Mouse (Mus musculus): ENCODE data around the gene Gpatch1.

DNA sequence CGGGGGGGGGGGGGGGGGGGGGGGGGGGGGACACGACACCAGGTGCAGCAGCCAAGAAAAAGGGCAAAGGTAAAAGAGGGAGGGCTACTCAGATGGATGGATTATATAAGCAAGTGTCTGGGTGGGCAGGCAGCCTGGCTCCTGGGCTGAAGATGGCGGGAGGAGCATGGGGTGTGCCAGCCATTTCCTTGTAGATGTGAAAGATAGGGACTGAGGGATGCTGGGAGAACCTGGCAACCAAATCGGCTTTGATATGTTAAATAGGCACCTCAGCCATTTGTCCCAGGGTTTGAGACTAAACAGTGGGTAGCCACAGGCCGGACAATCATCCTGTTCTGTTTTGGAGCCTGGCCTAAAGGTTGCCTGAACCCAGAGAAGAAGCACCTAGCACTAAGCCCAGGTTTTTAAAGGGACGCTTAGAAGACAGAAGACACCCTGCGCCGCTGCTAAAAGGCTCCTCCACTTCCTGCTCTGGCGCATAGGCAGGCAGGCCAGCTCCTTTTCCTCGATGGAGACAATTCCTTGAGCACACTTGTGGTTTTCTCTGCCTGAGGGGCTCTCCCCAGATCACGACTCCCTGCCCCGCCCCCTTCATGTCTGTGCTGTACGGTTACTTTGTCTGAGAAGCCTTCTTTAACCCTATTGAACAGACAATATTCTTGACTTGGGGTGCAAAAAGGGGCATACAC lies 4.6 kb upstream of the Gpatch1 start:
- TF ChIP-seq CTCF (IDR thresholded peaks at IDR 0.05; ENCODE audit: borderline replicate concordance, control insufficient read depth, extremely low read depth, insufficient read depth, low read length, poor library complexity) (no peak), POLR2A (IDR thresholded peaks at IDR 0.05; ENCODE audit: control insufficient read depth, extremely low read depth, insufficient read depth, low read length, poor library complexity) (no peak)
